Mouse (Mus musculus): Measurements from ENCODE around the gene Mctp1. TPM values are rescaled to one million over a fixed set of nuclear protein-coding genes. Genes with fewer than 3 reads are reported as not detected.

Mctp1 gene
- total and polyA plus RNA-seq, 3 experiments: not detected

- H3K9ac ChIP-seq (ENCODE audit: control insufficient read depth, low read depth, low read length, poor library complexity, severe bottlenecking): no peak overlapping the region
- no peak for DNase-seq (ENCODE audit: low read depth, low spot score)
- H3K27ac ChIP-seq (ENCODE audit: control insufficient read depth, low read depth, low read length): no peak overlapping the region
- no peaks in the 10 kb centered on the region for H3K36me3 ChIP-seq (ENCODE audit: control insufficient read depth in 1 of 2, insufficient read depth in 2 of 2, low read length in 2 of 2)
- no peaks in the 10 kb centered on the region for H3K79me2 ChIP-seq (ENCODE audit: control insufficient read depth, insufficient read depth, low read length, poor library complexity)
- no peaks in the 10 kb centered on the region for H3K9me3 ChIP-seq (replicated peaks; ENCODE audit: insufficient read depth, low read length)
- no peak overlapping the region for H3K4me3 ChIP-seq (ENCODE audit: control insufficient read depth in 1 of 2, insufficient read depth in 1 of 2, low read depth in 2 of 2, low read length in 2 of 2)
- no peaks in the 10 kb centered on the region for H3K27me3 ChIP-seq (ENCODE audit: control insufficient read depth in 1 of 2, insufficient read depth in 2 of 2, low read length in 2 of 2)
- TF ChIP-seq ELF1 (IDR thresholded peaks at IDR 0.05; ENCODE audit: low read depth, low read length) (no peak), ETS1 (IDR thresholded peaks at IDR 0.05; ENCODE audit: low read depth, low read length) (no peak), MYB (IDR thresholded peaks at IDR 0.05; ENCODE audit: low read depth, low read length) (no peak)
- H3K4me1 ChIP-seq (ENCODE audit: control insufficient read depth in 1 of 2, insufficient read depth in 2 of 2, low read length in 2 of 2): no peaks in the 10 kb centered on the region
These were observed 366.5 kb downstream of the Mctp1 start for GRCm38 (mm10) chr13:76750663-76751429.

- no peaks in the 10 kb centered on the region for H3K27me3 ChIP-seq (ENCODE audit: control insufficient read depth in 1 of 2, insufficient read depth in 2 of 2, low read length in 2 of 2)
- peak; percentile 67 for DNase-seq (ENCODE audit: low read depth, low spot score)
- H3K4me3 ChIP-seq (ENCODE audit: control insufficient read depth in 1 of 2, insufficient read depth in 1 of 2, low read depth in 2 of 2, low read length in 2 of 2): no peak overlapping the region
- H3K36me3 ChIP-seq (ENCODE audit: control insufficient read depth in 1 of 2, insufficient read depth in 2 of 2, low read length in 2 of 2): no peaks in the 10 kb centered on the region
- peak; percentile 65 for TF ChIP-seq SMC3 (IDR thresholded peaks at IDR 0.05; ENCODE audit: low read depth, low read length)
- peak; percentile 39; the same call in 1 of the 2 replicates for TF ChIP-seq ZC3H11A (IDR thresholded peaks at IDR 0.05; ENCODE audit: low read depth, low read length)
- TF ChIP-seq CTCF (IDR thresholded peaks at IDR 0.05 in 2 of 3, conservative IDR thresholded peaks at IDR 0.05 in 1 of 3; ENCODE audit: control insufficient read depth in 1 of 3, insufficient read depth in 1 of 3, low read depth in 2 of 3, low read length in 3 of 3, poor library complexity in 1 of 3, severe bottlenecking in 1 of 3): peak; percentile 42 to 76 (median 59); a peak in 5 of 6 replicates
- TF ChIP-seq CHD2 (IDR thresholded peaks at IDR 0.05; ENCODE audit: low read length): no peak
- TF ChIP-seq RAD21 (IDR thresholded peaks at IDR 0.05; ENCODE audit: low read depth, low read length): peak; percentile 82
- no peaks in the 10 kb centered on the region for H3K4me1 ChIP-seq (ENCODE audit: control insufficient read depth in 1 of 2, insufficient read depth in 2 of 2, low read length in 2 of 2)
- H3K27ac ChIP-seq (ENCODE audit: control insufficient read depth, low read depth, low read length): no peak overlapping the region
- H3K9me3 ChIP-seq (replicated peaks; ENCODE audit: insufficient read depth, low read length): no peaks in the 10 kb centered on the region
- H3K9ac ChIP-seq (ENCODE audit: control insufficient read depth, low read depth, low read length, poor library complexity, severe bottlenecking): no peak overlapping the region
- no peaks in the 10 kb centered on the region for H3K79me2 ChIP-seq (ENCODE audit: control insufficient read depth, insufficient read depth, low read length, poor library complexity)
These were observed 375.6 kb downstream of the Mctp1 start for GRCm38 (mm10) chr13:76759832-76760490.

GRCm38 (mm10) chr13:76799662-76800061, 415.3 kb downstream of the Mctp1 start:
- no peak overlapping the region for H3K9ac ChIP-seq (ENCODE audit: control insufficient read depth, low read depth, low read length, poor library complexity, severe bottlenecking)
- no peak overlapping the region for H3K4me3 ChIP-seq (ENCODE audit: control insufficient read depth in 1 of 2, insufficient read depth in 1 of 2, low read depth in 2 of 2, low read length in 2 of 2)
- no peaks in the 10 kb centered on the region for H3K79me2 ChIP-seq (ENCODE audit: control insufficient read depth, insufficient read depth, low read length, poor library complexity)
- H3K36me3 ChIP-seq (ENCODE audit: control insufficient read depth in 1 of 2, insufficient read depth in 2 of 2, low read length in 2 of 2): no peaks in the 10 kb centered on the region
- no peaks in the 10 kb centered on the region for H3K4me1 ChIP-seq (ENCODE audit: control insufficient read depth in 1 of 2, insufficient read depth in 2 of 2, low read length in 2 of 2)
- H3K27ac ChIP-seq (ENCODE audit: control insufficient read depth, low read depth, low read length): no peak overlapping the region
- no peak for DNase-seq (ENCODE audit: low read depth, low spot score)
- TF ChIP-seq MAZ (IDR thresholded peaks at IDR 0.05; ENCODE audit: low read depth, low read length): no peak
- no peak for TF ChIP-seq MXI1 (IDR thresholded peaks at IDR 0.05; ENCODE audit: low read depth, low read length)
- no peak for TF ChIP-seq CHD2 (IDR thresholded peaks at IDR 0.05; ENCODE audit: low read length)
- TF ChIP-seq NRF1 (IDR thresholded peaks at IDR 0.05; ENCODE audit: insufficient read depth, low read depth, low read length, poor library complexity, severe bottlenecking): no peak
- TF ChIP-seq USF1 (IDR thresholded peaks at IDR 0.05; ENCODE audit: low read depth, low read length): no peak
- TF ChIP-seq KAT2A (conservative IDR thresholded peaks at IDR 0.05; ENCODE audit: low read depth, low read length): no peak
- TF ChIP-seq TCF12 (IDR thresholded peaks at IDR 0.05; ENCODE audit: low read depth, low read length): no peak
- no peaks in the 10 kb centered on the region for H3K9me3 ChIP-seq (replicated peaks; ENCODE audit: insufficient read depth, low read length)
- no peaks in the 10 kb centered on the region for H3K27me3 ChIP-seq (ENCODE audit: control insufficient read depth in 1 of 2, insufficient read depth in 2 of 2, low read length in 2 of 2)
